Mouse (Mus musculus) gonadal fat pad, adult 2 months (tissue): ENCODE data around the gene Slc6a11. TPM values are rescaled to one million over a fixed set of nuclear protein-coding genes. Genes with fewer than 3 reads are reported as not detected.

Experiments
- polyA plus RNA-seq: library from polyadenylated mRNA; depleted of rRNA; stranded (reverse); fragments of >200 nt; gene quantifications from 2 replicates; pipeline ENCODE4 v1.2.3, GENCODE M21; 2012; rRNA removed

Slc6a11 gene
- polyA plus RNA-seq, 1 experiment = not detected

Other genes starting within 250 kb of the Slc6a11 start
- 0.20 and 0.24 TPM in 2 replicates for gene Atp2b2, start 88.6 kb upstream of the Slc6a11 start, polyA plus RNA-seq
- gene Slc6a1, start 151.4 kb downstream of the Slc6a11 start, polyA plus RNA-seq = 0.12 TPM in 1 of 2 replicates, not detected in the other